Mouse (Mus musculus) left cerebral cortex, adult 8-10 months (tissue): ENCODE results near the gene Rnf19b. TPM values are rescaled to one million over a fixed set of nuclear protein-coding genes. Genes with fewer than 3 reads are reported as not detected.

Experiments used
- DNase-seq, 2 experiments: peaks; one replicate each; pipeline ENCODE4 v3.0.0; 2022; ENCODE audit warnings: low spot score in 2 of 2
- total RNA-seq, 4 experiments: library from RNA; stranded (reverse); gene quantifications; 2 replicates each; pipeline ENCODE4 v1.2.4; 2022

Gene Rnf19b
- total RNA-seq, 4 experiments from 2014 or later, result 50.2 to 60.3 (median 52.6) TPM

- DNase-seq, result no peak
Measured at GRCm38 (mm10) chr4:129034224-129034623, 23.8 kb upstream of the Rnf19b start.

DNA sequence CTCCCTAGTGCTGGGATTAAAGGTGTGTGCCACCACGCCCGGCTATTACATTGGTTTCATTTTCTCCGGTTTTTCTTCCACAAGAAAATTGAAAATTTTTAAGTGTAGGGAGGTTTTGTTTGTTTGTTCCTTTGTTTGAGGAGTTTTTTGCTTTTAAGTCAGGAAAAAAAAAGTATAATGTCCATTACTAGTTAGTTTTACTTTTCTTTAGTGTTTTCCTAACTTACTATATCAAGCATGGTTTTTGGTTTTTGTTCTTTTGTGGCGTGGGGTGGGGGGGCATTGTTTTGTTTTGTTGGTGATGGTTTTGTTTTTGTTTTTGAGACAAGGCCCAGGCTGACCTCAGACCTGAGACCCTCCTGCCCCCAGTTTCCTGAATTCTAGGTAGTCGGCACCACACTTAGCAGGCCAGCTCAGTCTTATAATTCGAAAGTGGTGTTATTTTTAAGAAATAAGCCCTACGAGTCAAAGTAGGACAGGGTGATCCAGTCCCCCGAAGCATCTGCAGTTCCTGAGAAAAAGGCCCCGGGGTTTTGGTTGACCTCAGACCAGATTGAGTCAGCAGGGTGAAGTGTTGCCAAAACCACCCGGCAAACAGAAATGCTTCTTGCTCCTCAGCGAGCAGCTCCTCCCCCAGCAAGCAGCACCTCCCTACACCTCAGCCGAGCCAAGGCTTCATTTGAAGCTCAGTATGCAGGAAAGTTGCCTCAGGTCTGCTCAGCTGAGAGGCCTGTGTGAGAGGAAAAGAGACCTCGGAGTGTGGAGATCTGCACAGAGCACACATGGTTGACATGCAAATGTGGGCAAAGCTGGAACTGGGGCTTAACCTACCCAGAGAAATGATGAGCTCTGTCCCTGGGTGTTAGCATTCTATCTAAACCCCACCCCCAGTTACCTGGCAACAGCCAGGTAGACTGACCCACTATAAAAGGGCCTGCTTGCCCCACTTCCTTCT is 23.1 kb upstream of the Rnf19b start:
- DNase-seq, result no peak

DNA sequence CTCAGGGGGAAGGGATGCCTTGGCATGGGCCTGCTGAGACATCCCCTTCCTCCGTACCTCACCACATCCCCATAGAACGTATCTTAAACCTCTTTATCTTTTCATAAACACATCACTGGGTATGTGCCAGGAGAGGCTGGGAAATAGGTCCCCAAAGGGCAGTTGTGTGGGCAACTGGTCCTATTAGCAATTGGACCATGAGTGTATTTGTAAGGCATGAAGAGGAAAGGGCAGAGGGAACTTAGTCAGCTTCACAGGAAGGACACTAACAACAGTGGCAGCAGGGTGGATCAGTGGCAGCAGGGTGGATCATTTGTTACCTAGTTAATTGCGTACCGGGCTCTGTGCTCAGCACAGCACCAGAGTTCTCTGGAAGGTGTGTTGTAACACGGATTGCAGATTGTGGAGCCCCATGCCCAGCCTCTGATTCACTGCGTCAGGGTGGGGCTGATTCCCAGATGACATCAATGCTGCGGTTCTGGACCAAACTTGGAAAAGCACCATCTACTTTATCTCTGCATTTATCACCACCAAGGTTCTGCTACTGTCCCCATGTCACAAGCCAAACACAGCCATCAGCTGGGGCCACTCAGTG is 22.1 kb upstream of the Rnf19b start:
- no peak for DNase-seq

GRCm38 (mm10) chr4:129047721-129048421 is 10.2 kb upstream of the Rnf19b start:
- DNase-seq, result no peak

- DNase-seq, result peak; percentile 81 to 83
Measured at GRCm38 (mm10) chr4:129048501-129049305, 9.4 kb upstream of the Rnf19b start.

DNA sequence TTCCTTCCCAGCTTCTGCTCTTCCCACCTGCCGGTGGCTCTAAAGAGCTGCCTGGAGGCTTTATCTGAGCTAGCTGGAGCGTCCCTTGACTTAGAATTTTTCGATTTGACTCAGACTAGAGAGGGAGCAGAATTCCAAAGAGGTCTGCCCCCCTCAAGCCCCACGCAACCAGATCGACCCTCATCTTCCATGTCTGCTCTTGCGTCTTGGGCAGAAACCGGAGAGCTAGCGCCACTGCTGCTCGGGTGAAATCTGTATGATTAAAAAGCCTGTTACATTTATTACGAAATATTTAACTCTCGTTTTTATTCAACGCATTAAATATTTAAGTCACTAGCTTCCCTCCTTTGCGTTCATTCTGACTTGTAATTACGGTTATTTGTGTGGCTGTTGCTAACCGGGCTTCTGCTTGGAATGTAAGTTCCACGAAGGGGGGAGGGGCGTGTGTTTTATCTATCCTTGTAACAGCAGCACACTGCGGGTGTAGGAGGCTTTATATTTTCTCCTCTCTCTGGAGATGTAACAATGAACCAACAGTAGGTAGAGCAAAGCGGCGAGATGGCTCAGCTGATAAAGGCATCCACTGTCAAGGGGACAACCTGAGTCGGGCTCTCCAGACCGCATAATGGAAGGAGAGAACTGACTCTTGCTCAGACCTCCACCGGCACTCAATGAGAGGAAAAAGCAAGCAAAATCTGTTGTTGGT is 8.6 kb upstream of the Rnf19b start:
- peak in 1 of 2 experiments; percentile 42 for DNase-seq

- no peak for DNase-seq
Measured at GRCm38 (mm10) chr4:129050365-129050764, 7.7 kb upstream of the Rnf19b start.

DNA sequence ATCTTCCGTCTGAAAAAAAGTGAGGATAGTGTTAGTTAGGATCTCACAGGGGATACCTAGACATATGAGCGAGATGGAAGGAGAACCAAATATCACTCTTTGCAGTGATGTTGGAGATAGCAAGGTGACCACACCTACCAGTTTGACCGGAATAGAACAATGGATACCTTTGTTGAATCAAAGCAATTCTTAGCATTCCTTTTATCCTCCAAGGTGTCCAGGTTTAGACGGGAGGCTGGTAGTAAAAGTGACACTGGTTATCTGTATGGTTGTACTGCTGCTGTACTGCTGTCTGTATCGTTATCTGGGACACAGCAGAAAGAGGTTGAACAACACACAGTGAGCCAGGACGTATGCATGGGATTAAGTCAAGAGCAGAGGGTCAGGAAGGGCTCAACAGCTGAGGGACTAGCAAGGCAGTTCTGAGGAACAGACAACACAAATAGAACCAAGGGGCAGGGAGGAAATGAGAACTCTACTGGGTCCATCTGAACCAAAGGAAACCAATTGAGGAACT is 7.1 kb upstream of the Rnf19b start:
- no peak for DNase-seq

DNA sequence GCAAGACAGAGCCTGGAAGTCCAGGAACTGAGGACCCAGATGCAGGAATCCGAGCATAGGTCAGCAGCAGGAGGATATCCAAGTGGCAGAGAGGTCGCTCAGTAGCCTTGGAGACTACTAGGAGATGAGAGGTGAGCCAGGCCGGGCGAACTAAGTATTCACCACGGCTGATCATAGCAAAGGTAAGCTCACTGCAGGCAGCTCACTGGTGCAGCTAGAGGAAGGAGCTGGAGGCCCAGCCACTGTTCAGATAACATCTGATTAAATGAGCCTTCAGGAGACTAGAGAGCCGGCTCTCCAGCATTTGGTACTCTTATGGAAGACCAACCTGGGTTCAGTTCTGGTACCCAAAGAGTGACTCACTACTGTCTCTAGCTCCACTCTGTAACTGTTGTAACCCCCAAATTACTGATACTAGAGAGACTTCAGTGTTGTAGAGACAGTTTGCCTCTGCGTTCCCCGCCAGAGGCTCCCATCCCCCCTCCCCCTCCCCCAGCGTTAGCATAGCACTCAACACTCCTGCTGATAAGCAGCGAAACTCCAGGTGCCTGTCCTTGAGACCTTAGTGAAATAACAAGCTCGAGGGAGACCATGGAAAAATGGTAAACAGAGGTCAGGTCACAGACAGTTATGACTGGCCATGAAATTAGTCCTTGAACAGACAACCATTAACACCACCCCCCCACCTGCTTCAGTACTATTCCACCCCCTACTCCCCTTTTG is 6.4 kb upstream of the Rnf19b start:
- DNase-seq, result no peak

- DNase-seq, result no peak
Measured at GRCm38 (mm10) chr4:129054757-129055156, 3.3 kb upstream of the Rnf19b start.

- no peak for DNase-seq
Measured at GRCm38 (mm10) chr4:129055562-129055961, 2.5 kb upstream of the Rnf19b start.

- DNase-seq, result peak; percentile 91 to 96
Measured at GRCm38 (mm10) chr4:129057533-129058206, 401 bp upstream of the Rnf19b start.

- no peak for DNase-seq
Measured at GRCm38 (mm10) chr4:129059125-129059551, 1.1 kb downstream of the Rnf19b start.

DNA sequence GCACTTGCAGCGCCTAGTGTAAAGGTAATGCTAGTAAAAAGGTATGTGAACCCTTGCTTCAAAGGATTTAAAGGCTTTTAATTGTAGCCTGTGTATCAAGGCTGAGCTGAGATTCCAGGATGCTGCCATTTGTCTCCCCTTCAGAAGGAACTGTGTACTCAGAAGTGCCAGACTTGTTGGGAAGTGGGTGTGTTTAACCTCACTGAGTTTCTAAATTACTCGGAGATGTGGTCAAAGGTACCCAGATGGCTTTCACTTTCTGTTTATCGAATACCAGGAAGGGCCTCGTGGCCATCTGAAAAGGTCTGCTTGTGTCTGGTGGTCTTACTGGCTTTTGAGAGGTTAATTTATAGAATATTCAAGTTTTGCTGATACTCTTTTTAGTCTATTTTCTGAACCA is 1.9 kb downstream of the Rnf19b start:
- no peak for DNase-seq

DNA sequence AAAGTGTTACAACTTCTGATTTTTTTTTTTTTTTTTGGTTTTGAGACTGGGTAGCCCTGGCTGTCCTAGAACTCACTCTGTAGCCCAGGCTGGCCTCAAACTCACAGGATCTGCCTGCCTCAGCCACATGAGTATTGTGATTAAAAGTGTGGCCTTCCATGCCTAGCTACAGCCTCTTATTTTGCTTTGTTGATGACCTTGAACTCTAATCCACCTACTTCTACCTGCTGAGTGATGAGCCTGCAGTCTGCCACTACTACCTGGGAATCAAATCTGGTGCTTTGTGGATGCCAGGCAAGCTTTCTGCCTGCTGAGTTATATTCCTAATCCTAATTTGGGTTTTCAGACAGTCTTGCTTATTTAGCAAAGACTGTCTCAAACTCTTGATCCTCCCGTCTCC is 3.4 kb downstream of the Rnf19b start:
- no peak for DNase-seq

GRCm38 (mm10) chr4:129062281-129063075 is 4.4 kb downstream of the Rnf19b start:
- DNase-seq, result no peak

DNA sequence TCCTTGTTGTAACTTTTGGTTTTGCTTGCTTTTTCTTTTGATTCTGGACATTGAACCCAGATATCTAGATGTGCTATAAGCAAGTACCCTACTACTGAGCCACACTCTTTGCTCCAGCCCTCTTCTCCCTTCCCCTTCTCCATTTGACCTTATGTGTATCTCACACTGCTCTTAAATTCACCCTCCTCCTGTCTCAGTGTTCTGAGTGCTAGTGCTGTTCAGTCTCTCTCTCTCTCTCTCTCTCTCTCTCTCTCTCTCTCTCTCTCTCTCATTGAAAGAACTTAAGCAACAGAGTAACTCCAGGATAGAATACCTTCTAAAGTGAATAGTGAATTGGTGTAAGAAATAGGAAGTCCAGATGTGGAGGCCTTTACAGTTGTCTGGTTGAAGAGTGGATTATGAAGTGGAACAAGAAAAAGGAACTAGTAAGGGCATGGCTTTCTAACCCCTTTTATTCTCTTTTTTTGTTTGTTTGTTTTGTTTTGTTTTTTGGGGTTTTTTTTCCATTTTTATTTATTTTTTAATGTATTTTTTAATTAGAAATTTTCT is 7.7 kb downstream of the Rnf19b start:
- no peak for DNase-seq
